In the genomic region with DNA sequence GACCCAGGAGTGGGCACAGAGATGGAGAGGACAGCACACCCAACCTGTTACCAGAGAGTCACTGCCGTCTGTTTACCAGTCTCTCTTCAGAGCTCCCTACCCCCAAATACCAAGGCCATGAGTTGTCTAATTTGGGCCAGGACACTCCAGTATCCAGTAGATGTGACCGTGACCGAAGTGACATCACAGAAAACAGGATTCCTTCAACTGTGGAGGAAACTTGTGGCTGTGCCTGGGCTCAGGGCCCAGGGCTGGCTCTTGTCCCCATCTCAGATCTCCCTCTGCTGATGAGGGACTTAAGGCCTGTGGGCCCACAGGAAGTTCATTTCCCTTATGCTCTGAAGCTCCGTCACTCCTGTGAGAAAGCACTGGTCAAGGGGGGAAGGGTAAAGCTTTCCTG, we compare ENCODE assay signal across 9 mouse cellular contexts. TPM values are rescaled to one million over a fixed set of nuclear protein-coding genes. Genes with fewer than 3 reads are reported as not detected.
DNase-seq lines count a peak whose midpoint lies in the region; ATAC-seq and TF ChIP-seq lines count a peak whose summit lies in the region.
"Had no signal": no experiment of that assay in that cellular context is flagged by ENCODE, and none has a peak within 500 bp of the region (broad histone marks: within the 10 kb centered on the region; RNA-seq: fewer than 3 reads in every experiment).

No protein-coding gene starts in this region.

- peaks cover 18% of the 10 kb centered on the region for H3K4me1 ChIP-seq in liver, adult 2 months (ENCODE audit: control insufficient read depth, insufficient read depth, low read length)
- peaks cover 9% of the 10 kb centered on the region for H3K4me1 ChIP-seq in embryonic fibroblast, embryonic 13.5 days (ENCODE audit: control insufficient read depth, insufficient read depth, low read length)
- peaks cover 21% of the 10 kb centered on the region for H3K4me1 ChIP-seq in lung, embryonic 14.5 days (ENCODE audit: insufficient read depth)
- H3K4me1 ChIP-seq in midbrain, embryonic 15.5 days: no peaks in the 10 kb centered on the region

- no peak overlapping the region for H3K9ac ChIP-seq in liver, adult 2 months (ENCODE audit: low read depth, low read length)
- no peak overlapping the region for H3K9ac ChIP-seq in lung, embryonic 14.5 days
- H3K9ac ChIP-seq in midbrain, embryonic 15.5 days: no peak overlapping the region

- no peak overlapping the region; the same call in 1 of the 2 replicates for H3K27ac ChIP-seq in liver, adult 2 months (replicated peaks; ENCODE audit: insufficient read depth, low read depth, low read length)
- H3K27ac ChIP-seq in embryonic fibroblast, embryonic 13.5 days (ENCODE audit: insufficient read depth, low read length): peak overlapping the region; percentile 34
- H3K27ac ChIP-seq in lung, embryonic 14.5 days (ENCODE audit: low read depth): peak overlapping the region; percentile 78; the same call in 1 of the 2 replicates
- H3K27ac ChIP-seq in midbrain, embryonic 15.5 days: no peak overlapping the region

- ATAC-seq in hematopoietic stem cell, adult 5-6 weeks (replicated peaks in 1 of 2; ENCODE audit: insufficient read depth in 1 of 2, low FRiP score in 2 of 2, low TSS enrichment in 1 of 2, low read depth in 1 of 2, poor library complexity in 2 of 2, severe bottlenecking in 2 of 2): peak; percentile 12 to 18; a peak in 3 of 4 replicates
- ATAC-seq in lung, embryonic 14.5 days (ENCODE audit: insufficient read depth): peak; percentile 15; the same call in 1 of the 2 replicates
- no peak for ATAC-seq in inflammation-experienced regulatory T-cells, adult 6 months
- ATAC-seq in midbrain, embryonic 15.5 days (replicated peaks): no peak

- H3K9me3 ChIP-seq in lung, embryonic 14.5 days (ENCODE audit: low read depth, low read length): no peaks in the 10 kb centered on the region
- no peaks in the 10 kb centered on the region for H3K9me3 ChIP-seq in midbrain, embryonic 15.5 days
- H3K9me3 ChIP-seq: G1E had no signal

- no peak for TF ChIP-seq POLR2A in liver, adult 2 months (IDR thresholded peaks at IDR 0.05; ENCODE audit: extremely low read depth, insufficient read depth, low read length)
- TF ChIP-seq POLR2A in embryonic fibroblast, embryonic 13.5 days (IDR thresholded peaks at IDR 0.05; ENCODE audit: low read depth, low read length): no peak

- no peak overlapping the region for H3K4me2 ChIP-seq in lung, embryonic 14.5 days
- H3K4me2 ChIP-seq in midbrain, embryonic 15.5 days: no peak overlapping the region

- TF ChIP-seq CTCF in liver, adult 2 months (IDR thresholded peaks at IDR 0.05; ENCODE audit: low read depth, low read length): no peak
- no peak for TF ChIP-seq CTCF in embryonic fibroblast, embryonic 13.5 days (IDR thresholded peaks at IDR 0.05; ENCODE audit: borderline replicate concordance, insufficient read depth, low read length)
- TF ChIP-seq CTCF in lung, embryonic 14.5 days (IDR thresholded peaks at IDR 0.05; ENCODE audit: low read depth): no peak

- H3K36me3 ChIP-seq in liver, adult 2 months (ENCODE audit: control insufficient read depth, insufficient read depth, low read length): no peaks in the 10 kb centered on the region
- H3K36me3 ChIP-seq in lung, embryonic 14.5 days (ENCODE audit: insufficient read depth): no peaks in the 10 kb centered on the region
- no peaks in the 10 kb centered on the region for H3K36me3 ChIP-seq in midbrain, embryonic 15.5 days (replicated peaks)
- H3K36me3 ChIP-seq: G1E had no signal

- DNase-seq in liver, adult 2 months (ENCODE audit: extremely low read depth, low read depth, low spot score): peak; percentile 51
- no peak for DNase-seq in liver
- DNase-seq in lung, embryonic 14.5 days: peak; percentile 73
- DNase-seq in cerebellum, adult 11-12 months: no peak

- no peaks in the 10 kb centered on the region for H3K27me3 ChIP-seq in liver, adult 2 months (ENCODE audit: control insufficient read depth, insufficient read depth, low read length)
- H3K27me3 ChIP-seq in lung, embryonic 14.5 days (ENCODE audit: insufficient read depth, low read length): no peaks in the 10 kb centered on the region
- no peaks in the 10 kb centered on the region for H3K27me3 ChIP-seq in midbrain, embryonic 15.5 days (replicated peaks)

- H3K4me3 ChIP-seq in liver, adult 2 months (ENCODE audit: insufficient read depth, low read depth, low read length): no peak overlapping the region
- no peak overlapping the region for H3K4me3 ChIP-seq in embryonic fibroblast, embryonic 13.5 days (ENCODE audit: insufficient read depth, low read length)
- no peak overlapping the region for H3K4me3 ChIP-seq in lung, embryonic 14.5 days (ENCODE audit: low read depth, low read length)
- no peak overlapping the region for H3K4me3 ChIP-seq in midbrain, embryonic 15.5 days

- no peaks in the 10 kb centered on the region for H3K79me2 ChIP-seq in liver, adult 2 months (ENCODE audit: control insufficient read depth, insufficient read depth, low read length)

- 34% methylated on average over 4 of the region's 4 CpGs for WGBS in liver, adult 2 months
- WGBS in lung, embryonic 14.5 days: 48% methylated on average over 4 of the region's 4 CpGs
- 74% methylated on average over 4 of the region's 4 CpGs for WGBS in midbrain, embryonic 15.5 days

RNA-seq across cellular contexts. Expression of a gene that starts 14.5 kb away (rescaled TPM):
- total RNA-seq in liver, adult 2 months (2014; rRNA removed): 19.4 and 31.1 TPM in 2 replicates
- polyA plus RNA-seq in liver, adult 2 months (2012; rRNA removed): 76.3 and 80.6 TPM in 2 replicates
- polyA plus RNA-seq in embryonic fibroblast, embryonic 13.5 days (2011; ENCODE audit: insufficient read length, low read depth, missing spikeins): 11.3 and 11.6 TPM in 2 replicates
- 29.5 and 40.3 TPM in 2 replicates for total RNA-seq in hematopoietic stem cell, adult 5-6 weeks (2017)
- 29.2 and 30.4 TPM in 2 replicates for polyA plus RNA-seq in lung, embryonic 14.5 days (2014; fragmentation: Nextera tagmentation; extraction: Ambion mirVana)
- 10 to 100 TPM; 19.9 to 30.3 (median 23.0) TPM for polyA plus RNA-seq in inflammation-experienced regulatory T-cells, adult 6 months (2017; shearing (Covaris generic))
- polyA plus RNA-seq in midbrain, embryonic 15.5 days (2015; fragmentation: Nextera tagmentation; extraction: Ambion mirVana): 30.6 and 32.0 TPM in 2 replicates

Comparison
In these comparisons a context has a peak if more than half of its experiments do, and no peak if none do; other contexts are left out.
1. DNase-seq: peak in liver, adult 2 months (single experiment) and lung, embryonic 14.5 days (single experiment); none in liver (single experiment) and cerebellum, adult 11-12 months (single experiment).
2. H3K27ac ChIP-seq: peak in embryonic fibroblast, embryonic 13.5 days (single experiment) and lung, embryonic 14.5 days (single experiment); none in liver, adult 2 months (single experiment) and midbrain, embryonic 15.5 days (single experiment).
3. ATAC-seq: peak in hematopoietic stem cell, adult 5-6 weeks (2 of 2) and lung, embryonic 14.5 days (single experiment); none in inflammation-experienced regulatory T-cells, adult 6 months (single experiment) and midbrain, embryonic 15.5 days (single experiment).